Mouse (Mus musculus) forebrain, embryonic 15.5 days (tissue): ENCODE data around the gene Gdpd3. TPM values are rescaled to one million over a fixed set of nuclear protein-coding genes. Genes with fewer than 3 reads are reported as not detected.

ENCODE experiments used
- ATAC-seq: fragments of 200-750 bp; cut with Nextera tagmentation; replicated peaks from 2 replicates; pipeline ENCODE4 v1.8.0; 2017; ENCODE audit warnings: mild to moderate bottlenecking, moderate TSS enrichment, moderate library complexity
- H3K27ac ChIP-seq: fragments of 300-500 bp; sonication (generic); replicated peaks from 2 replicates; pipeline ENCODE4 v1.5.1; 2015; ENCODE audit warnings: mild to moderate bottlenecking, inconsistent platforms
- H3K27me3 ChIP-seq: fragments of 300-500 bp; sonication (generic); 2 replicates; pipeline ENCODE4 v1.6.1; 2015; ENCODE audit warnings: inconsistent platforms
- H3K36me3 ChIP-seq: fragments of 300-500 bp; sonication (generic); 2 replicates; pipeline ENCODE4 v1.6.1; 2015; ENCODE audit warnings: mild to moderate bottlenecking, inconsistent platforms
- H3K4me1 ChIP-seq: fragments of 300-500 bp; sonication (generic); 2 replicates; pipeline ENCODE4 v1.6.1; 2015; ENCODE audit warnings: inconsistent platforms
- H3K4me2 ChIP-seq: fragments of 300-500 bp; sonication (generic); replicated peaks from 2 replicates; pipeline ENCODE4 v1.6.1; 2015; ENCODE audit warnings: mild to moderate bottlenecking, inconsistent platforms
- H3K4me3 ChIP-seq: fragments of 300-500 bp; sonication (generic); 2 replicates; pipeline ENCODE4 v1.5.1; 2015; ENCODE audit warnings: mild to moderate bottlenecking, inconsistent platforms
- H3K9ac ChIP-seq: fragments of 300-500 bp; sonication (generic); replicated peaks from 2 replicates; pipeline ENCODE4 v1.6.1; 2015; ENCODE audit warnings: mild to moderate bottlenecking, inconsistent platforms
- H3K9me3 ChIP-seq: fragments of 300-500 bp; sonication (generic); 2 replicates; pipeline ENCODE4 v1.6.1; 2016; ENCODE audit warnings: inconsistent platforms
- WGBS: fragments of 180-500 bp; shearing (Covaris S2); methylation state at CpG from one replicate; pipeline ENCODE4 v1.1.7; 2015; ENCODE audit warnings: mixed read lengths; 5-methylcytosine and 5-hydroxymethylcytosine counted together
- polyA plus RNA-seq: library from polyadenylated mRNA; unstranded; fragments of >200 nt; fragmentation: Nextera tagmentation; extraction: Ambion mirVana; gene quantifications from 2 replicates; pipeline ENCODE4 v1.2.1, GENCODE M21; 2015

The Gdpd3 gene
- polyA plus RNA-seq, 1 experiment from 2014 or later: 1.5 TPM

DNA sequence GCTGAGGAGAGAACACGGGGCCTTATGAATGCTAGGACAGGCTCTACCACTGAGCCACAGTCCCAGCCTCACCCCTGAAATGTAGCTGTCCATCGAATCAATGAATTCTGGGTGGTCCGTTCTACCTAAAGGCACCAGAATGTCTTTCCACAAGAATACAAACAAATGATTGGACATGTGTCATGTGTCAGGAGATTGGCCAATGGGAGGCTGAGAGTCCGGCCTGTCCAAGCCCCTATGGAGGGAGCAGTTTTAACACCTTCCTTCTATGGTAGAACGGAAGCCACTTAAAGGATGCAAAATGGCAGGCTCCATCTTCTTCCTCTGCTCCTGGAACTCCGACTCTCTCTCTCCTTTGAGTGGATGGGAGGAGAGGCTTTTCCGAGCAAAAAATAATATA is 51.5 kb downstream of the Gdpd3 start:
- 82% methylated on average over 7 of the region's 7 CpGs for WGBS
- no peak for ATAC-seq
- H3K4me1 ChIP-seq: peaks cover 8% of the 10 kb centered on the region
- no peaks in the 10 kb centered on the region for H3K27me3 ChIP-seq
- no peak overlapping the region for H3K4me3 ChIP-seq
- H3K27ac ChIP-seq: no peak overlapping the region
- H3K36me3 ChIP-seq: no peaks in the 10 kb centered on the region
- H3K4me2 ChIP-seq: no peak overlapping the region
- no peaks in the 10 kb centered on the region for H3K9me3 ChIP-seq
- no peak overlapping the region for H3K9ac ChIP-seq

DNA sequence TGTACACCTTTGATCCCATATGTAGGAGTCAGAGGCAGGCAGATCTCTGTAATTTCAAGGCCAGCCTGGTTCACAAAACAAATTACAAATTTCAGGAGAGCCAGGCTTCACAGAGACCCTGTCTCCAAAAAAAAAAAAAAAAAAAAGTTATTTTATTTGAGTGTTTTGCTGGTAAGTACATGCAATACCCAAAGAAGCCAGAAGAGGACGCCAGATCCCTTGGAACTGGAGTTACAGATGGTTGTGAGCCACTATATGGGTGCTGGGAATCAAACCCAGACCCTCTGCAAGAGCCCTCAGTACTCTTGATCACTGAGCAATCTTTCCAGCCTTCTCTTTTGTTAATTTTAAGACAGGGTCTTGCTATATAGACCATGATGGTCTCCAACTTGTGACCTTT is 52.7 kb downstream of the Gdpd3 start:
- H3K4me2 ChIP-seq: no peak overlapping the region
- H3K4me1 ChIP-seq: peaks cover 11% of the 10 kb centered on the region
- no peaks in the 10 kb centered on the region for H3K9me3 ChIP-seq
- H3K36me3 ChIP-seq: no peaks in the 10 kb centered on the region
- no peak overlapping the region for H3K27ac ChIP-seq
- H3K9ac ChIP-seq: no peak overlapping the region
- WGBS: 25% methylated on average over 1 of the region's 1 CpGs
- no peak overlapping the region for H3K4me3 ChIP-seq
- no peak for ATAC-seq
- H3K27me3 ChIP-seq: no peaks in the 10 kb centered on the region

DNA sequence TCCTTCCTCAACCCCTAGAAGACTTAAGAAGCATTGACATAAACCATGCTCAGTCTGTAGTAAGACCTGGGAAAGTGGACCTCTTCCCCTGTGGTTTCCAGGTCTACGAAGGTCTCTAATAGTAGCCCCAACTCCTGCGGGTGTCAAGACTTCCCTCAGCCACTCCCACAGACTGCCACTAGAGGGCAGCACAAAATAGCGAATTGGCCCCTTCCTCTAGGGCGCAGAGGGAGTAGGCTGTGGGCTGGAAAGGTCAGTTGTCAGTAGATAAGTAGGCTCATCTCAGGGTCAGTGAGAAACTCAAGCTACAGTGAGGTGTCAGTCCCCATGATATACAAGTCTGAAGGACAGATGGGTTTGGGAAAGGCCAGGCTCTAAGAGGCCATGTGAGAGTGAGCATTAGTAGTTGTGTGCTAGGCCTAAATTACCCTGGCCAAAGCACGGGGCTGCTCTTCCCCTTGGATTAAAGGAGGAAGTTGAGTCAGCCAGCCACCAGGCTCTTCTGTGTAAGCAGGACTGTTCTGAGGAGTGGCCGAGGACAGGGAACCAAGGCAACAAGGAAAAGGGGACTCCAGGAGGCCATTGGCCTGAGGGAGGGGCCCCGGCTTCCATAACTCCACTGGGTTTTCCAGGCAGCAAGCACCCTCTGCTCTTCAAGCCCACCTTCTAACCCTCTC is 55.8 kb downstream of the Gdpd3 start:
- peak; percentile 28; the same call in 1 of the 2 replicates for ATAC-seq
- 22% methylated on average over 7 of the region's 7 CpGs for WGBS

DNA sequence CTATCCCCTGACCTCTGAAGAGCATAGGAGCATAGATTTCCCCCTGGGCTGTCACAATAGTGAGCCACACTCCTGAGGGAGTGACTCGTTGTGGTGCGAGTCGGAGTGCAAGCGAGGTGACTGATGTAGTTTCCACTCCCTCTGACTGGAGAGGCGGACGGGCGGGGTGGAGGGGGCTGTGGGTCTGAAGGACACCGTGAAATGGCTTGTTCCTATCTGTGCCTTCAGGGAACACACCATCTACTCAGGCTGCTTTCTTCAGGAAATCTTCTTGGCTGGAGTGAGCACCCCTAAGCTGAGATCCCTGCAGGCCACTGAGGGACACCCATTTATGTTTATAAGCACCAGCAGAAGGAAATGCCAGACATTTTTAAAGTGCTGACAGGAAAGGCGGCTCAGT is 56.6 kb downstream of the Gdpd3 start:
- 20% methylated on average over 9 of the region's 9 CpGs for WGBS
- no peaks in the 10 kb centered on the region for H3K9me3 ChIP-seq
- H3K4me3 ChIP-seq: peak overlapping the region; percentile 75
- peak; percentile 45; the same call in 1 of the 2 replicates for ATAC-seq
- peaks cover 35% of the 10 kb centered on the region for H3K4me1 ChIP-seq
- peak overlapping the region; percentile 85 for H3K27ac ChIP-seq
- H3K36me3 ChIP-seq: no peaks in the 10 kb centered on the region; the same call in 1 of the 2 replicates
- peak overlapping the region; percentile 89 for H3K9ac ChIP-seq
- no peaks in the 10 kb centered on the region for H3K27me3 ChIP-seq
- H3K4me2 ChIP-seq: peak overlapping the region; percentile 72

More for the DNA sequence above, 55.8 kb downstream of the Gdpd3 start:
- Histone ChIP-seq H3K4me1 (peaks cover 35% of the 10 kb centered on the region), H3K4me2 (peak overlapping the region; percentile 72), H3K4me3 (peak overlapping the region; percentile 75), H3K27me3 (no peaks in the 10 kb centered on the region), H3K36me3 (no peaks in the 10 kb centered on the region; the same call in 1 of the 2 replicates), H3K9me3 (no peaks in the 10 kb centered on the region), H3K9ac (0 out of 2 replicates have a peak overlapping the region, but pooled peaks have one; percentile 89), H3K27ac (peak overlapping the region; percentile 85; the same call in 1 of the 2 replicates)

DNA sequence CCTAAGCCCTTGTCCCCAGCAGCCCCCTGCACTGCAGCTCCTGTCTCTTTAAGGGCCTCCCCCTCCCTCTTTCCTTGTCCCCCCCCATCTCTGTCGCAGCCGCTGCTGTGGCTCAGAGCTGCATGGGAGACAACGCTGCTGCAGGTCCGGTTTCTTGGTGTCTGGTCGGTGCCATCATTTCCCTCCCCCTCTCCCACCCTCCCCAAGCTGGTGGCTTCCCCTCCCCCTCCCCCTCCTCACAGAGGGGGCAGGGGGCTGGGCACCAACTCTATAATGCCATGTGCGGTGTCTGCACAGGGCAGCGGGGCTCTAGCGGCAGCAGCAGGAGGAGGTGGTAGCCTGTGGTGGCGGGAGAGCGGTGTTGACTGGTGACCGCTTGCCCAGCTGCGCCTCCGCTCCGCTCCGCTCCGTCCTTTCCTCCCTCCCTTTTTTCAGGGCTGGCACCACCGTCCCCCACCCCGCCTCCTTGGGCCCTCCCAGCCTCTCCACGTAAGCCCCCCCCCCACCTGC is 57.1 kb downstream of the Gdpd3 start:
- Histone ChIP-seq H3K36me3 (no peaks in the 10 kb centered on the region; the same call in 1 of the 2 replicates), H3K27ac (peak overlapping the region; percentile 85), H3K9me3 (no peaks in the 10 kb centered on the region), H3K4me3 (peak overlapping the region; percentile 75), H3K9ac (peak overlapping the region; percentile 89), H3K4me1 (peaks cover 35% of the 10 kb centered on the region), H3K4me2 (peak overlapping the region; percentile 72), H3K27me3 (no peaks in the 10 kb centered on the region)
- WGBS: under 1% methylated on average over 11 of the region's 19 CpGs
- ATAC-seq: peak; percentile 78

DNA sequence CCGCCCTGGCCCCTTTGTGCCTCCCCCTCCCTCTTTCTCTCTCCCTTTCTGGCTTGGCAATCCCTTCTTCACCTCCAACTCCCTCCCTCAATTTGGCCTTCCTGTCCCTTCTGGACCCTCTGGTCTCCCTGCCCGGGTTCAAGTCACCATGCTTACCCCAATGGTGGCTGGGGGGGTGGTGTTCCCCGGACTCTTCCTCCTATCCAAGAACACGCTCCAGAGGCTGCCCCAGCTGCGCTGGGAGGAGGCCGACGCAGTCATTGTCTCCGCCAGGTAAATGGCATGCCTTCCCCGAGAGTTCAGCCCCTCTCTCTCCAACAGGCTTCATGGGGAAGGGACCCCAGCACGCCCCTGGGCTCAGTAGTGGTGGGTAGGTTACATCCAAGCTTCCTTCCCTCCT is 57.8 kb downstream of the Gdpd3 start:
- Histone ChIP-seq H3K4me2 (peak overlapping the region; percentile 72), H3K27ac (peak overlapping the region; percentile 85), H3K27me3 (no peaks in the 10 kb centered on the region), H3K4me3 (peak overlapping the region; percentile 75), H3K4me1 (peaks cover 35% of the 10 kb centered on the region), H3K9ac (peak overlapping the region; percentile 89), H3K9me3 (no peaks in the 10 kb centered on the region), H3K36me3 (no peaks in the 10 kb centered on the region; the same call in 1 of the 2 replicates)
- 7% methylated on average over 10 of the region's 10 CpGs for WGBS
- peak; percentile 14; the same call in 1 of the 2 replicates for ATAC-seq

Other genes with a start within 250 kb of the Gdpd3 start
- 196 TPM in 2 replicates for gene Eif3c, start 199.9 kb upstream of the Gdpd3 start, polyA plus RNA-seq
- gene Apobr, start 181.4 kb upstream of the Gdpd3 start, polyA plus RNA-seq: 0.25 and 0.32 TPM in 2 replicates
- gene Cln3, start 180.5 kb upstream of the Gdpd3 start, polyA plus RNA-seq: 31.7 and 34.3 TPM in 2 replicates
- not detected in 2 replicates for gene Il27, start 171.4 kb upstream of the Gdpd3 start, polyA plus RNA-seq
- 4.9 and 5.9 TPM in 2 replicates for gene Nupr1, start 135.5 kb upstream of the Gdpd3 start, polyA plus RNA-seq
- 54.7 and 55.4 TPM in 2 replicates for gene Sgf29, start 117.0 kb upstream of the Gdpd3 start, polyA plus RNA-seq
- gene Sult1a1, start 89.9 kb upstream of the Gdpd3 start, polyA plus RNA-seq: 2.8 TPM in 2 replicates
- gene Bola2, start 70.9 kb upstream of the Gdpd3 start, polyA plus RNA-seq: 141 and 158 TPM in 2 replicates
- gene Slx1b, start 70.5 kb upstream of the Gdpd3 start, polyA plus RNA-seq: 17.5 and 18.0 TPM in 2 replicates
- gene Coro1a, start 58.5 kb upstream of the Gdpd3 start, polyA plus RNA-seq: 99.8 and 108 TPM in 2 replicates
- 101 and 102 TPM in 2 replicates for gene Mapk3, start 6.7 kb upstream of the Gdpd3 start, polyA plus RNA-seq
- gene Ypel3, start 10.6 kb downstream of the Gdpd3 start, polyA plus RNA-seq: 207 and 213 TPM in 2 replicates
- 0.41 and 0.65 TPM in 2 replicates for gene Tbx6, start 15.1 kb downstream of the Gdpd3 start, polyA plus RNA-seq
- 215 TPM in 2 replicates for gene Ppp4c, start 26.2 kb downstream of the Gdpd3 start, polyA plus RNA-seq
- 35.1 and 38.1 TPM in 2 replicates for gene Fam57b, start 31.3 kb downstream of the Gdpd3 start, polyA plus RNA-seq
- not detected in 2 replicates for gene 4930451I11Rik, start 65.3 kb downstream of the Gdpd3 start, polyA plus RNA-seq
- gene Doc2a, start 81.1 kb downstream of the Gdpd3 start, polyA plus RNA-seq: 9.0 and 9.1 TPM in 2 replicates
- 30.7 and 31.8 TPM in 2 replicates for gene Hirip3, start 95.6 kb downstream of the Gdpd3 start, polyA plus RNA-seq
- 86.2 and 98.8 TPM in 2 replicates for gene Ino80e, start 96.0 kb downstream of the Gdpd3 start, polyA plus RNA-seq
- 54.1 and 56.8 TPM in 2 replicates for gene Taok2, start 118.4 kb downstream of the Gdpd3 start, polyA plus RNA-seq
- 36.2 and 38.6 TPM in 2 replicates for gene Tmem219, start 156.6 kb downstream of the Gdpd3 start, polyA plus RNA-seq
- 132 and 136 TPM in 2 replicates for gene Kctd13, start 162.5 kb downstream of the Gdpd3 start, polyA plus RNA-seq
- gene Asphd1, start 183.2 kb downstream of the Gdpd3 start, polyA plus RNA-seq: 5.6 and 6.9 TPM in 2 replicates
- gene Sez6l2, start 184.2 kb downstream of the Gdpd3 start, polyA plus RNA-seq: 25.5 and 32.0 TPM in 2 replicates
- 104 and 105 TPM in 2 replicates for gene Cdipt, start 209.6 kb downstream of the Gdpd3 start, polyA plus RNA-seq
- 0.56 and 0.88 TPM in 2 replicates for gene Cdiptos, start 209.8 kb downstream of the Gdpd3 start, polyA plus RNA-seq
- 3.0 and 3.5 TPM in 2 replicates for gene Mvp, start 248.3 kb downstream of the Gdpd3 start, polyA plus RNA-seq